In the genomic region with DNA sequence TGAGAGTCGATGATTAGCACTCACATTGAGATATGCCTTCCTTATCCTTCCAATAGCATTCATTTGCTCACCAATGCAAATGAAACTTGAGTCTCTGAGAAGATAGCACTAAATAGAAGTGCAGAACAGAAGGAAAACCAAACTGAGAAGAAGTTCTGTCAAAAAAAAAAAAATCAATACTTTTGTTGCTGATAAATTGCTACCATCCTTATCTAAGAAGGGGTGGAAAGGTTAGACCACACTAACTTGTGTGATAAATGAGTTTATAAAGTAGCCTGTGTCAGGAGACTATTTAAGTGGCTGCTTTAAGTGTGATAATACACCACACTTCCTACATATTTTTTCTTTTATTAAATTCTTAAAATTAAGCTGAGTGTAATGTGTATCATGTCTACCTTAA, we compare ENCODE assay signal across 22 mouse cellular contexts.
"Had no signal": no experiment of that assay in that cellular context is flagged by ENCODE, and none has a peak within 500 bp of the region (broad histone marks: within the 10 kb centered on the region; RNA-seq: fewer than 3 reads in every experiment).

No protein-coding gene starts in this region.

- H3K4me3 ChIP-seq: liver, embryonic 15.5 days; lung, embryonic 15.5 days; megakaryocyte, embryonic 14.5 days; midbrain, embryonic 10.5 days; midbrain, embryonic 12.5 days; myocyte; neural tube, embryonic 13.5 days; neural tube, embryonic 15.5 days had no signal

- H3K27ac ChIP-seq: liver, embryonic 15.5 days; lung, embryonic 15.5 days; midbrain, embryonic 10.5 days; midbrain, embryonic 12.5 days; neural tube, embryonic 13.5 days; neural tube, embryonic 15.5 days had no signal

- H3K27me3 ChIP-seq: liver, embryonic 15.5 days; lung, embryonic 15.5 days; midbrain, embryonic 12.5 days; neural tube, embryonic 13.5 days; neural tube, embryonic 15.5 days had no signal

- H3K4me1 ChIP-seq: lung, embryonic 15.5 days; megakaryocyte, embryonic 14.5 days; midbrain, embryonic 10.5 days; midbrain, embryonic 12.5 days; neural tube, embryonic 13.5 days; neural tube, embryonic 15.5 days had no signal

- H3K9me3 ChIP-seq: liver, embryonic 15.5 days; lung, embryonic 15.5 days; neural tube, embryonic 15.5 days had no signal

- H3K36me3 ChIP-seq: liver, embryonic 15.5 days; lung, embryonic 15.5 days; midbrain, embryonic 10.5 days; midbrain, embryonic 12.5 days; neural tube, embryonic 13.5 days; neural tube, embryonic 15.5 days had no signal

- ATAC-seq: lung, postnatal 0 days; midbrain, embryonic 16.5 days had no signal

- H3K4me2 ChIP-seq: liver, embryonic 15.5 days; lung, embryonic 15.5 days; midbrain, embryonic 12.5 days; neural tube, embryonic 13.5 days; neural tube, embryonic 15.5 days had no signal

- DNase-seq: lung, adult 2 months; lung, postnatal 14 days; lung, postnatal 4 days; midbrain, embryonic 14.5 days; retina, postnatal 1 day; right cerebral cortex, adult 18-20 months; right cerebral cortex, postnatal 25 days; right cerebral cortex, postnatal 4 days; spleen, adult 18-20 months; thymus, adult 18-20 months; thymus, postnatal 14 days; thymus, postnatal 36 days had no signal

- H3K9ac ChIP-seq: liver, embryonic 15.5 days; lung, embryonic 15.5 days; midbrain, embryonic 12.5 days; neural tube, embryonic 13.5 days; neural tube, embryonic 15.5 days had no signal
